Mouse (Mus musculus) neural tube, embryonic 13.5 days (tissue): ENCODE results near the gene Pfkfb1. TPM values are rescaled to one million over a fixed set of nuclear protein-coding genes. Genes with fewer than 3 reads are reported as not detected.

Experiments
- ATAC-seq: fragments of 200-750 bp; cut with Nextera tagmentation; 2 replicates; pipeline ENCODE4 v1.8.0; 2017; ENCODE audit warnings: low read depth, mild to moderate bottlenecking, moderate TSS enrichment, moderate library complexity
- H3K27ac ChIP-seq: fragments of 300-500 bp; sonication (generic); replicated peaks from 2 replicates; pipeline ENCODE4 v1.5.1; 2015; ENCODE audit warnings: moderate library complexity, mild to moderate bottlenecking, inconsistent platforms
- H3K27me3 ChIP-seq: fragments of 300-500 bp; sonication (generic); 2 replicates; pipeline ENCODE4 v1.6.1; 2015; ENCODE audit warnings: mild to moderate bottlenecking, inconsistent platforms
- H3K36me3 ChIP-seq: fragments of 300-500 bp; sonication (generic); 2 replicates; pipeline ENCODE4 v1.6.1; 2015; ENCODE audit warnings: mild to moderate bottlenecking, inconsistent platforms
- H3K4me1 ChIP-seq: fragments of 300-500 bp; sonication (generic); replicated peaks from 2 replicates; pipeline ENCODE4 v1.6.1; 2015; ENCODE audit warnings: inconsistent platforms
- H3K4me2 ChIP-seq: fragments of 300-500 bp; sonication (generic); 2 replicates; pipeline ENCODE4 v1.6.1; 2015; ENCODE audit warnings: inconsistent platforms, mild to moderate bottlenecking, moderate library complexity
- H3K4me3 ChIP-seq: fragments of 300-500 bp; sonication (generic); 2 replicates; pipeline ENCODE4 v1.5.1; 2015; ENCODE audit warnings: mild to moderate bottlenecking, inconsistent platforms
- H3K9ac ChIP-seq: fragments of 300-500 bp; sonication (generic); 2 replicates; pipeline ENCODE4 v1.6.1; 2015; ENCODE audit warnings: moderate library complexity, mild to moderate bottlenecking, inconsistent platforms
- H3K9me3 ChIP-seq: fragments of 300-500 bp; sonication (generic); 2 replicates; pipeline ENCODE4 v1.6.1; 2016; ENCODE audit warnings: inconsistent platforms
- WGBS: fragments of 180-500 bp; shearing (Covaris S2); methylation state at CpG from one replicate; pipeline ENCODE4 v1.1.7; 2015; 5-methylcytosine and 5-hydroxymethylcytosine counted together
- polyA plus RNA-seq: library from polyadenylated mRNA; unstranded; fragments of >200 nt; fragmentation: Nextera tagmentation; extraction: Ambion mirVana; gene quantifications from 2 replicates; pipeline ENCODE4 v1.2.1, GENCODE M21; 2015

Pfkfb1 gene
- polyA plus RNA-seq = 3.0 and 3.6 TPM in 2 replicates

GRCm38 (mm10) chrX:150588023-150588764 is at the start of gene Pfkfb1:
Gene Pfkfb1, plus strand, starts transcription at chrX:150588229.
- Histone ChIP-seq H3K4me2 (peak within 1 kb of the TSS; percentile 59), H3K9me3 (no peaks in the 10 kb centered on the region), H3K4me1 (0 out of 2 replicates have a peak, but pooled peaks cover 8% of the 10 kb centered on the region), H3K27ac (peak within 1 kb of the TSS; percentile 83), H3K4me3 (peak within 1 kb of the TSS; percentile 51), H3K9ac (peak within 1 kb of the TSS; percentile 76), H3K27me3 (peaks cover 4% of the 10 kb centered on the region; the same call in 1 of the 2 replicates), H3K36me3 (peaks cover 18% of the 10 kb centered on the region)
- ATAC-seq = peak; percentile 96
- WGBS = 19% methylated on average over 35 of the region's 35 CpGs

- 93% methylated on average over 2 of the region's 2 CpGs for WGBS
- no peaks in the 10 kb centered on the region for H3K9me3 ChIP-seq
- ATAC-seq = no peak
- H3K36me3 ChIP-seq = no peaks in the 10 kb centered on the region
- H3K4me3 ChIP-seq = no peak overlapping the region
- H3K4me1 ChIP-seq = no peaks in the 10 kb centered on the region
- H3K27me3 ChIP-seq = no peaks in the 10 kb centered on the region
- no peak overlapping the region for H3K9ac ChIP-seq
- H3K4me2 ChIP-seq = no peak overlapping the region
- H3K27ac ChIP-seq = no peak overlapping the region
These were observed 47.9 kb upstream of the Pfkfb1 start for GRCm38 (mm10) chrX:150540111-150540510.

GRCm38 (mm10) chrX:150541684-150542083 is 46.3 kb upstream of the Pfkfb1 start:
- no peak for ATAC-seq
- no peaks in the 10 kb centered on the region for H3K9me3 ChIP-seq
- no peaks in the 10 kb centered on the region for H3K4me1 ChIP-seq
- no peak overlapping the region for H3K27ac ChIP-seq
- no peak overlapping the region for H3K4me2 ChIP-seq
- no peaks in the 10 kb centered on the region for H3K36me3 ChIP-seq
- no peak overlapping the region for H3K9ac ChIP-seq
- no peaks in the 10 kb centered on the region for H3K27me3 ChIP-seq
- no peak overlapping the region for H3K4me3 ChIP-seq

GRCm38 (mm10) chrX:150547239-150547638 is 40.8 kb upstream of the Pfkfb1 start, which contains the start of gene Alas2:
Gene Alas2, plus strand, starts transcription at chrX:150547375.
- H3K27me3 ChIP-seq = peaks cover 13% of the 10 kb centered on the region
- no peak for ATAC-seq
- H3K9me3 ChIP-seq = no peaks in the 10 kb centered on the region
- H3K4me3 ChIP-seq = no peak within 1 kb of the TSS
- no peaks in the 10 kb centered on the region for H3K36me3 ChIP-seq
- no peak within 1 kb of the TSS for H3K27ac ChIP-seq
- 54% methylated on average over 5 of the region's 5 CpGs for WGBS
- no peak within 1 kb of the TSS for H3K9ac ChIP-seq
- H3K4me1 ChIP-seq = no peaks in the 10 kb centered on the region
- H3K4me2 ChIP-seq = no peak within 1 kb of the TSS

- H3K36me3 ChIP-seq = no peaks in the 10 kb centered on the region
- WGBS = 87% methylated on average over 3 of the region's 3 CpGs
- no peak for ATAC-seq
These were observed 38.4 kb upstream of the Pfkfb1 start for GRCm38 (mm10) chrX:150549639-150550038.

GRCm38 (mm10) chrX:150551986-150552385 is 36.0 kb upstream of the Pfkfb1 start:
- no peak for ATAC-seq

More at GRCm38 (mm10) chrX:150549639-150550038, 38.4 kb upstream of the Pfkfb1 start:
- Histone ChIP-seq H3K27ac (no peak overlapping the region), H3K4me2 (no peak overlapping the region), H3K4me1 (no peaks in the 10 kb centered on the region), H3K9me3 (no peaks in the 10 kb centered on the region), H3K9ac (no peak overlapping the region), H3K27me3 (peaks cover 13% of the 10 kb centered on the region), H3K4me3 (no peak overlapping the region)

GRCm38 (mm10) chrX:150554032-150554431 is 34.0 kb upstream of the Pfkfb1 start:
- Histone ChIP-seq H3K4me3 (no peak overlapping the region), H3K4me1 (no peaks in the 10 kb centered on the region), H3K27ac (no peak overlapping the region), H3K9me3 (no peaks in the 10 kb centered on the region), H3K27me3 (peaks cover 8% of the 10 kb centered on the region; the same call in 1 of the 2 replicates), H3K9ac (no peak overlapping the region), H3K36me3 (no peaks in the 10 kb centered on the region), H3K4me2 (no peak overlapping the region)
- whole genome bisulfite sequencing = 86% methylated on average over 3 of the region's 3 CpGs
- no peak for ATAC-seq

More at GRCm38 (mm10) chrX:150551986-150552385, 36.0 kb upstream of the Pfkfb1 start:
- Histone ChIP-seq H3K36me3 (no peaks in the 10 kb centered on the region), H3K9ac (no peak overlapping the region), H3K4me2 (no peak overlapping the region), H3K4me3 (no peak overlapping the region), H3K27ac (no peak overlapping the region), H3K27me3 (peaks cover 13% of the 10 kb centered on the region), H3K4me1 (no peaks in the 10 kb centered on the region), H3K9me3 (no peaks in the 10 kb centered on the region)
- 92% methylated on average over 2 of the region's 2 CpGs for WGBS

GRCm38 (mm10) chrX:150564644-150565357 is 23.2 kb upstream of the Pfkfb1 start:
- no peak for ATAC-seq

GRCm38 (mm10) chrX:150581921-150582320 is 6.1 kb upstream of the Pfkfb1 start:
- H3K27ac ChIP-seq = no peak overlapping the region
- ATAC-seq = no peak
- H3K4me2 ChIP-seq = no peak overlapping the region
- H3K27me3 ChIP-seq = no peaks in the 10 kb centered on the region
- no peaks in the 10 kb centered on the region for H3K9me3 ChIP-seq
- H3K4me1 ChIP-seq = 0 out of 2 replicates have a peak, but pooled peaks cover 4% of the 10 kb centered on the region
- peaks cover 31% of the 10 kb centered on the region for H3K36me3 ChIP-seq
- no peak overlapping the region for H3K4me3 ChIP-seq
- no peak overlapping the region for H3K9ac ChIP-seq

More at GRCm38 (mm10) chrX:150564644-150565357, 23.2 kb upstream of the Pfkfb1 start:
- H3K27ac ChIP-seq = no peak overlapping the region
- no peaks in the 10 kb centered on the region for H3K36me3 ChIP-seq
- no peaks in the 10 kb centered on the region for H3K9me3 ChIP-seq
- H3K4me1 ChIP-seq = no peaks in the 10 kb centered on the region
- H3K4me2 ChIP-seq = no peak overlapping the region
- WGBS = 93% methylated on average over 12 of the region's 12 CpGs
- no peak overlapping the region for H3K9ac ChIP-seq
- H3K27me3 ChIP-seq = peaks cover 20% of the 10 kb centered on the region; the same call in 1 of the 2 replicates
- H3K4me3 ChIP-seq = no peak overlapping the region

GRCm38 (mm10) chrX:150585116-150585515 is 2.9 kb upstream of the Pfkfb1 start:
- H3K9ac ChIP-seq = no peak overlapping the region
- 0 out of 2 replicates have a peak, but pooled peaks cover 8% of the 10 kb centered on the region for H3K4me1 ChIP-seq
- H3K27ac ChIP-seq = no peak overlapping the region
- ATAC-seq = no peak
- H3K4me2 ChIP-seq = no peak overlapping the region
- H3K27me3 ChIP-seq = no peaks in the 10 kb centered on the region
- H3K9me3 ChIP-seq = no peaks in the 10 kb centered on the region
- H3K36me3 ChIP-seq = peaks cover 31% of the 10 kb centered on the region
- no peak overlapping the region for H3K4me3 ChIP-seq
- WGBS = 94% methylated on average over 8 of the region's 8 CpGs

GRCm38 (mm10) chrX:150589696-150590095 is 1.7 kb downstream of the Pfkfb1 start, which contains the start of gene Apex2:
Gene Apex2, minus strand, starts transcription at chrX:150589868.
- Histone ChIP-seq H3K9me3 (no peaks in the 10 kb centered on the region), H3K27me3 (peaks cover 4% of the 10 kb centered on the region; the same call in 1 of the 2 replicates), H3K36me3 (peaks cover 12% of the 10 kb centered on the region), H3K27ac (no peak within 1 kb of the TSS), H3K4me3 (peak within 1 kb of the TSS; percentile 51), H3K4me1 (0 out of 2 replicates have a peak, but pooled peaks cover 8% of the 10 kb centered on the region), H3K4me2 (peak within 1 kb of the TSS; percentile 59), H3K9ac (no peak within 1 kb of the TSS)
- WGBS = 75% methylated on average over 5 of the region's 5 CpGs
- ATAC-seq = no peak
